Mouse (Mus musculus) megakaryocyte, embryonic 14.5 days (primary cell): Measurements from ENCODE around the gene Aco1.

ENCODE experiments used
- FLI1 ChIP-seq: IDR thresholded peaks from 2 replicates; pipeline ENCODE4 v1.6.1; 2012; ENCODE audit warnings: low read length, inconsistent platforms, mixed read lengths
- GATA1 ChIP-seq: IDR thresholded peaks from 3 replicates; pipeline ENCODE4 v1.6.1; 2012; ENCODE audit warnings: mixed read lengths, low read length, inconsistent platforms, borderline replicate concordance

DNA sequence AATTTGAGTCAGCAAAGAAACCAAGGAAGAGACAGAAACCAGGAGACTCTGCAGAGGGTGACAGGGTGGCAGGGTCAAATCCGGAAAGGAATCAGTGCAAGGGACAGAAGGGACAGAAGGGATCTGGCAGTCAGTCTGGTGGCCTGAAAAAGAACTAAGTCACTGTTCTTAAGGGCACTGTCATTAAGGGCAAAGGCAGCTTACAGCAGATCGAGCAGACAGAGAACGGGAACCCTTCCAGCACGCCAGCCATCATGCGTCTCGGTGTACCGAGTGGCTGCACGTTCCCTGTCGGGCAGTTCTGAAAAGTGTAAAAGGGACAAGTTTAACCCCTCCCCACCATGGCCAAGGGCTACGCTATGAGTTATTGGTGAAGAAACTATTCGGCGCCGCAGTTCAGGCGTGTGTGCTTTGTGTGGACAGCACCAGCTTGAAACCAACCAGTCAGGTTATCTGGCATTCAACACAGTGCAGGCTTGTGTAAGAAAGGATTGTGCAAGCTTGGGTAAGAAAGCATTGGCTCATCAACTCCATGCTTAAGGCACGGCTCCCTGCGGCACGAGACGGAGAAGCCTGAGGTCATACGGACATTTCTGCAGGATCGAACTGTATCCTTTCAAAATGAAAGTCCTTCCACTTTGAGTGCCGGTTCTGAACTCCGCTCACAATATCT is 62.5 kb downstream of the Aco1 start:
- TF ChIP-seq GATA1, result no peak
- TF ChIP-seq FLI1, result no peak
